Mouse (Mus musculus): ENCODE results near the gene Ly6c1. TPM values are rescaled to one million over a fixed set of nuclear protein-coding genes. Genes with fewer than 3 reads are reported as not detected.
A peak's percentile ranks its signal among the peaks of the same experiment; 100 is the strongest.
"Not testable (repeated sequence)": the region's sequence is repeated elsewhere in the genome, so short reads cannot be mapped to it uniquely, and the experiment has no call there.

The Ly6c1 gene
- 77.4 and 130 TPM in 2 replicates for polyA plus RNA-seq (2012; rRNA removed)

DNA sequence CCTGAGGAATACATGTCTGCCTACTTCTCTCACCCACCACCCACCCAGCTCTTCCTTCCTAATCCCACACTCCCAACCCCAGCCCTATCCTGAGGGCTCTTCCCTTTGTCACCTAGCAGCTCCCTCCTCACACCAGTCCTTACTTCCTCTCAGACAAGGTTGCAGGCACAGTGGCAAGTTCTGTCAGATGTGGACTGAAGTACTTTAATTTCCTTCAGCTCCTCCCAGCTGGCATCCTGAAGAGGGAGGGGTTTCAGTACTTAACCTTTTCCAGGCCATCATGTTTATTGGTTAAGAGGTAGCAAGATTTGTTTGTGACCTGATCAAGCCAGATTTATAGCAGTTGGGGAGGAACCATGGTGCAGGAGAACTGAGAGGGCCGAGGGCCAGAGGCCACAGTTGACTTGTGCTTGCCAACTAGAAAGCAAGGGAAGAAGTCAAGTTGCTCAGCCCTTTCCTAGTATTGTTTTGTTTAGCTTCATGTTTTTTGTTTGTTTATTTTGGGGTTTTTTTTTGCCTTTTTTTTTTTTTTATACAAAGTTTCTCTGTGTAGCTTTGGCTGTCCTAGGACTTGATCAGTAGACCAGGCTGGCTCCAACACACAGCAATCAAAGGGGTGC lies at the start of gene Ly6c1:
Gene Ly6c1 (minus strand): TSS at position 189 of the 620 bp plus-strand sequence.
- H3K36me3 ChIP-seq (ENCODE audit: control insufficient read depth, insufficient read depth, low read length); DNase-seq: not testable (repeated sequence)
- 67% methylated on average over 1 of the region's 1 CpGs for WGBS

DNA sequence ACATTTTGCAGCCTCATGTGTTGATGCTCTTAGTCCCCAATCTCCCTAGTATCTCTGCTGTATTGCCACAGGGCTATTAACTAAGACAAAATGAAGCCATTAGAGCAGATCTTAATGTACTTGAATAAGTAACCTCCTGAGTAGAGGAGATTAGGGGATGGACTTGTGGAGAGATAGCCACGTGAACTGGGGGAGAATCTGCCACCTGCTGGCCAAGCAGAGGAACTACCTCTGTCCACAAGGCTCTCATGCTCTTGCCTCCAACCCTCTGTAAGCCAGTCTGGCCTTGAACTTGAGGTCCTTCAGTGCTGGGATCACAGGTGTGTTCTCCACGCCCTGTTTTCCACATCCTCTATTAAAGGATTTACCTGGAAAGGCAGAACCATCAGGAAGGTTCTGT lies 39.4 kb upstream of the Ly6c1 start:
- 9% methylated on average over 2 of the region's 2 CpGs for WGBS
- not testable (repeated sequence) for H3K36me3 ChIP-seq (ENCODE audit: control insufficient read depth, insufficient read depth, low read length); DNase-seq; H3K4me3 ChIP-seq (ENCODE audit: control insufficient read depth, insufficient read depth, low read length); H3K27ac ChIP-seq (ENCODE audit: control insufficient read depth, insufficient read depth, low read length); H3K27me3 ChIP-seq (ENCODE audit: control insufficient read depth, insufficient read depth, low read length); H3K4me1 ChIP-seq (replicated peaks; ENCODE audit: control insufficient read depth, insufficient read depth, low read length)

More for the DNA sequence above, at the start of gene Ly6c1:
- not testable (repeated sequence) for H3K4me3 ChIP-seq (ENCODE audit: control insufficient read depth, insufficient read depth, low read length); H3K27me3 ChIP-seq (ENCODE audit: control insufficient read depth, insufficient read depth, low read length); H3K27ac ChIP-seq (ENCODE audit: control insufficient read depth, insufficient read depth, low read length)
- peaks cover 37% of the 10 kb centered on the region for H3K4me1 ChIP-seq (replicated peaks; ENCODE audit: control insufficient read depth, insufficient read depth, low read length)

DNA sequence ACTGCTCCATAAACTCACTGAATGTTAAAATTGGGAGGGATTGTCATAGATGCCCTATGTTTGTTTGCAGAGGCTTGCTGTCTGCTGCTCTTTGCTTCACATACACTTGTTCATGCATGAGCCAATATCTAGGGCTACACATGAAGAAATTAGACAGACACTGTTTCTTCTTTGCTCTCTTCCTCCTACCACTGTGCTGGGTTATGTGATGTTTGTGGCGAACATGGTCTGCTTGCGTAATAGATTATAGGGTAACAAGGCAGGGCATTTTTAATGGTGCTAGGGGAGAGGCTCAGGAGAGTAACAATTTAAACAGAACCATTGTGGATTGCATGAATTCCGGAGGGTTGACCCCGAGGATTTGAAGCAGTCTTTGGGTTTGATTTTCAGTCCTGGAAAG lies 21.3 kb upstream of the Ly6c1 start:
- no peaks in the 10 kb centered on the region for H3K27me3 ChIP-seq (ENCODE audit: control insufficient read depth, insufficient read depth, low read length)
- TF ChIP-seq CTCF (IDR thresholded peaks at IDR 0.05; ENCODE audit: borderline replicate concordance, control insufficient read depth, extremely low read depth, insufficient read depth, low read length, poor library complexity) (no peak), POLR2A (IDR thresholded peaks at IDR 0.05; ENCODE audit: control insufficient read depth, extremely low read depth, insufficient read depth, low read length, poor library complexity) (no peak)
- WGBS, result 95% methylated on average over 4 of the region's 4 CpGs
- H3K4me3 ChIP-seq (ENCODE audit: control insufficient read depth, insufficient read depth, low read length), result no peak overlapping the region
- no peak overlapping the region for H3K27ac ChIP-seq (ENCODE audit: control insufficient read depth, insufficient read depth, low read length)
- H3K36me3 ChIP-seq (ENCODE audit: control insufficient read depth, insufficient read depth, low read length), result no peaks in the 10 kb centered on the region
- DNase-seq, result no peak
- H3K4me1 ChIP-seq (replicated peaks; ENCODE audit: control insufficient read depth, insufficient read depth, low read length), result peaks cover 2% of the 10 kb centered on the region; the same call in 1 of the 2 replicates

DNA sequence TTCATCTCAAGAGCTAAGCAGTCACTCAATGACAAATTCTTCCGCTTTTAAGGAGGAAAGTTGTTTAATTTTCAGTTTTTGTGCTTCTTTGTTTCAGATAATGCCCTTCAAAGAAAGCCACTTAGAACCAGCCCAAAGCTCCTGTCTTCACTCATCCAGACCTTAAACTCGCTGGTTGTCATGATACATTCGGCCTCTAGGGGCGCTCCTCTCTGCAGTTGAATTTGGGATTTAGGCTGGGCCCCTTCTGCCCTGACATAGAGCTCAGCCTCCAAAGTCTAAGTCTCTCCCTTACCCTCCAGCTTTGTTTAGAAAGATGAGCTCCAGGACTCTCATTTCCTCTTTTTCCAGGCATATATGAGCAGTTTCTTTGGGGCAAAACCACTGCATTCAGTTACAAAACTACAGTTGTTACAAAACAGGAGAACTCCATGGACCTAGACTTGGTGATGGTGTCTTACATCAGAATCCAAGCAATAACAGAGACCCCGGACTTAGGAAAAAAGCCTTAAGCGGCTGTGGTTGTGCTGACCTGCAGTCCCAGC lies 13.5 kb upstream of the Ly6c1 start:
- 44% methylated on average over 6 of the region's 6 CpGs for WGBS
- not testable (repeated sequence) for H3K27me3 ChIP-seq (ENCODE audit: control insufficient read depth, insufficient read depth, low read length)

DNA sequence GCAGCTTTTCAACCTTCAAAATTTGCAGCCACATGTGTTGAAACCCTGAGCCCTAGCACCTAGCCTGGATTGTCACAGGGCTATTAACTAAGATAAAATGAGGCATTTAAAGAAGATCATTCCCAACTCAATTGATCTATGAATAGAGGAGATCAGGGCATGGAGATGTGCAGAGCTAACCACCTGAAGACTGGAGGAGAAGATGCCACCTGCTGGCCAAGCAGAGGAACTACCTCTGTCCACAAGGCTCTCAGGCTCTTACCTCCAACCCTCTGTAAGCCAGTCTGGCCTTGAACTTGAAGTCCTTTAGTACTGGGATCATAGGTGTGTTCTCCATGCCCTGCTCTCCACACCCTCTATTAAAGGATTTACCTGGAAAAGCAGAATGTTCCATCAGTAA lies 11.9 kb upstream of the Ly6c1 start:
- Histone ChIP-seq H3K4me1 (replicated peaks; ENCODE audit: control insufficient read depth, insufficient read depth, low read length) (peaks cover 11% of the 10 kb centered on the region), H3K4me3 (ENCODE audit: control insufficient read depth, insufficient read depth, low read length) (no peak overlapping the region), H3K27ac (ENCODE audit: control insufficient read depth, insufficient read depth, low read length) (no peak overlapping the region), H3K27me3 (ENCODE audit: control insufficient read depth, insufficient read depth, low read length) (no peaks in the 10 kb centered on the region), H3K36me3 (ENCODE audit: control insufficient read depth, insufficient read depth, low read length) (no peaks in the 10 kb centered on the region)
- DNase-seq, result peak; percentile 71
- TF ChIP-seq POLR2A (IDR thresholded peaks at IDR 0.05; ENCODE audit: control insufficient read depth, extremely low read depth, insufficient read depth, low read length, poor library complexity) (no peak), CTCF (IDR thresholded peaks at IDR 0.05; ENCODE audit: borderline replicate concordance, control insufficient read depth, extremely low read depth, insufficient read depth, low read length, poor library complexity) (peak; percentile 41; the same call in 1 of the 2 replicates)

More for the DNA sequence above, 13.5 kb upstream of the Ly6c1 start:
- not testable (repeated sequence) for H3K27ac ChIP-seq (ENCODE audit: control insufficient read depth, insufficient read depth, low read length); H3K36me3 ChIP-seq (ENCODE audit: control insufficient read depth, insufficient read depth, low read length); H3K4me3 ChIP-seq (ENCODE audit: control insufficient read depth, insufficient read depth, low read length)
- DNase-seq, result peak; percentile 86
- peaks cover 13% of the 10 kb centered on the region for H3K4me1 ChIP-seq (replicated peaks; ENCODE audit: control insufficient read depth, insufficient read depth, low read length)

DNA sequence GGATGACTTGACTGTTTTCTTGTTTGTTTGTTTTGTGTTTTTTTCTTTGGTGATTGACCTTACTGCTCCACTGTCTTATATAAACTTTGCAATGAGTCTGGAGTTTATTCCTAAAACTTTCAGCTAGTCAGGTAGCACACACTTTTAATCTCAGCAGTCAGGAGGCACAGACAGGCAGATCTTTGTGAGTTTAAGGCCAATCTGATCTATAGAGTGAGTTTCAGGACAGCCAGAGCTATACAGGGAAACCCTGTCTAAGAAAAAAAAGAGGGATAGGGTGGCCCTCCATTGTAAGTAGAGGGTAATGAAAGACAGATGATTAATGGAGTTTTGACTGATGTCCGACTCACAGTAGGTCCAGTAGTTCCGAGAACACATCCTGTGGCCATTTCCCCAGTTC lies 7.4 kb upstream of the Ly6c1 start:
- Histone ChIP-seq H3K36me3 (ENCODE audit: control insufficient read depth, insufficient read depth, low read length) (no peaks in the 10 kb centered on the region), H3K4me1 (replicated peaks; ENCODE audit: control insufficient read depth, insufficient read depth, low read length) (peaks cover 15% of the 10 kb centered on the region), H3K4me3 (ENCODE audit: control insufficient read depth, insufficient read depth, low read length) (no peak overlapping the region), H3K27me3 (ENCODE audit: control insufficient read depth, insufficient read depth, low read length) (no peaks in the 10 kb centered on the region), H3K27ac (ENCODE audit: control insufficient read depth, insufficient read depth, low read length) (no peak overlapping the region)
- DNase-seq, result no peak
- 96% methylated on average over 2 of the region's 2 CpGs for WGBS
- TF ChIP-seq POLR2A (IDR thresholded peaks at IDR 0.05; ENCODE audit: control insufficient read depth, extremely low read depth, insufficient read depth, low read length, poor library complexity) (no peak), CTCF (IDR thresholded peaks at IDR 0.05; ENCODE audit: borderline replicate concordance, control insufficient read depth, extremely low read depth, insufficient read depth, low read length, poor library complexity) (no peak)

DNA sequence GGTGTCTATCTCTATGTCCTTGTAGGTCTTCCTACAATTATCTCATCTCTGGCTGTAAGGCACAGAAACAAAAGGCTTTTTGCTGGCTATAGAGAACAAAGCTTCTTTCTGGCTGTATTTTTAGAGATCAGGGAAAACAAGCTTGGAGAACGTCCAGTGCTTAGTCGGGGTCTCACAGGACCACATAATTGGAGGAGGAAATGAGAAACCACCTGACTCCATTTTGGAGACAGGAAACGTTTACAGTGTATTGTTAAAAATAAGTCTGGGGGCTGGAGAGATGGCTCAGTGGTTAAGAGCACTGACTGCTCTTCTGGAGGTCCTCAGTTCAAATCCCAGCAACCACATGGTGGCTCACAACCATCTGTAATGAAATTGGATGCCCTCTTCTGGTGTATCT lies 6.8 kb upstream of the Ly6c1 start:
- H3K27ac ChIP-seq (ENCODE audit: control insufficient read depth, insufficient read depth, low read length); H3K36me3 ChIP-seq (ENCODE audit: control insufficient read depth, insufficient read depth, low read length); H3K4me3 ChIP-seq (ENCODE audit: control insufficient read depth, insufficient read depth, low read length); H3K27me3 ChIP-seq (ENCODE audit: control insufficient read depth, insufficient read depth, low read length); DNase-seq: not testable (repeated sequence)
- WGBS, result 56% methylated on average over 3 of the region's 3 CpGs
- peaks cover 15% of the 10 kb centered on the region for H3K4me1 ChIP-seq (replicated peaks; ENCODE audit: control insufficient read depth, insufficient read depth, low read length)

DNA sequence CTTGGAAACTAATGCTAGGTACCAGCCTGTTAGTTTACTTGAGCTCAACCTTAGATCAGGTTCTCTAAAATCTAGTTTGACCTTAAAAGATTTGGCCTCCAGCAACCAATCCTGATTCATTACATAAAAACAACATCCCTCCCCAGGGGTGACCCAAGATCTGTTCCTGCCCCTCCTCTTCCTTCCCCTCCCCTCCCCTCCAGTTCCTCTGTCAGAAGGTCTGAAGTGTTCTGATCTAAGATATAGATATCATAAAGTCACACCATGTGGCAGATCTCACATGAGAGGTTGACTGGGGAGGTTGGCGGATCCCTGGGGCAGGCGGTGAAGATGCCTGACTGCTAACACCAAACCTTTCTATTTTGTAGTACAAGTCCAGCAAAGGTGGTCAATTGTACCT lies 3.8 kb upstream of the Ly6c1 start:
- peak; percentile 45 for DNase-seq
- Histone ChIP-seq H3K4me1 (replicated peaks; ENCODE audit: control insufficient read depth, insufficient read depth, low read length) (peaks cover 26% of the 10 kb centered on the region), H3K27ac (ENCODE audit: control insufficient read depth, insufficient read depth, low read length) (peak overlapping the region; percentile 76)
- not testable (repeated sequence) for H3K27me3 ChIP-seq (ENCODE audit: control insufficient read depth, insufficient read depth, low read length); H3K36me3 ChIP-seq (ENCODE audit: control insufficient read depth, insufficient read depth, low read length); H3K4me3 ChIP-seq (ENCODE audit: control insufficient read depth, insufficient read depth, low read length)
- WGBS, result 7% methylated on average over 2 of the region's 2 CpGs

DNA sequence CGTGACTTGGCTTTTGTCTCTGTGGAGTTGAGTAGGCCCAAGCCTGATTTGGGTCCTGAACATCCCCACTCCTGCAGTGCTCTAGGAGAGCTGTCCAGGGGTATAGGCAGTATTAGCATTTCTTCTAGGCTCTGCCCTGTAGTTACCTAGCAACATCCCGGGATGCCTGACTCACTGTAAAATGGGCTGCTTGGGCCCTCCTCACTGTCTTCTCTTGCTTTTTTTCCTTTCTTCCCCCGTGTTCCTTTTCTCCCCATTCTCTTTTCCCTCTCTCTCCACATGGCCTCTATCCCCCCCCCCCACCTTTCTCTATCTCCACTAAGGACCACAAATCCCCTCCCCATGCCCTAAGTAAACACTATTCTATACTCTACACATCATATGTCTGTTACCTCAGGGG lies 2.5 kb upstream of the Ly6c1 start:
- not testable (repeated sequence) for H3K36me3 ChIP-seq (ENCODE audit: control insufficient read depth, insufficient read depth, low read length); H3K27ac ChIP-seq (ENCODE audit: control insufficient read depth, insufficient read depth, low read length)
- WGBS, result 83% methylated on average over 3 of the region's 3 CpGs

DNA sequence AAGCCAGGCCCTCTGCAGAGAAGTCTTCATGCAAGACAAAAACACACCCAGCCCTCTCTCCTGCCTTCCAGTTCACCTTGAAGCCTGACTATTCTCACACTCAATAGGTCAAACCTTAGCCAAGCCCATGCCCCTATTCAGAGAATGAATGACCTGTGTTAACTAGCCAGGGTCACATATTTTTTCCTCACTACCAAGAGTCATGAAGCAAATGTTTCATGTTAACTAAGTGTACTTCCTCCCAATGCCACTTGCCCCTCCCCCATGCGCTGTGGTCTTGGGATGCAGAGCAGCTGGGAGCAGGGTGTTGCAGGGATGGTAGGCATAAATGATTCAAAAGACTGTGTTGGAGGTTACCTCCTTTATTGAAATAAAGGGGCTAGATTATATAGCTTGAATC lies 2.0 kb upstream of the Ly6c1 start:
- H3K27ac ChIP-seq (ENCODE audit: control insufficient read depth, insufficient read depth, low read length); H3K4me3 ChIP-seq (ENCODE audit: control insufficient read depth, insufficient read depth, low read length); H3K36me3 ChIP-seq (ENCODE audit: control insufficient read depth, insufficient read depth, low read length); DNase-seq; H3K27me3 ChIP-seq (ENCODE audit: control insufficient read depth, insufficient read depth, low read length): not testable (repeated sequence)
- H3K4me1 ChIP-seq (replicated peaks; ENCODE audit: control insufficient read depth, insufficient read depth, low read length), result peaks cover 31% of the 10 kb centered on the region
- 72% methylated on average over 1 of the region's 1 CpGs for WGBS

More for the DNA sequence above, 2.5 kb upstream of the Ly6c1 start:
- DNase-seq; H3K4me3 ChIP-seq (ENCODE audit: control insufficient read depth, insufficient read depth, low read length); H3K27me3 ChIP-seq (ENCODE audit: control insufficient read depth, insufficient read depth, low read length): not testable (repeated sequence)
- H3K4me1 ChIP-seq (replicated peaks; ENCODE audit: control insufficient read depth, insufficient read depth, low read length), result peaks cover 31% of the 10 kb centered on the region

All from thymus, adult 2 months (tissue).